Mouse (Mus musculus) MEL (cell line): ENCODE results near the gene Prss41.

Experiments
- CTCF ChIP-seq, 3 experiments: IDR thresholded peaks in 2 of 3; conservative IDR thresholded peaks in 1 of 3; 2 replicates each; pipeline ENCODE4 v1.5.1; 2011 to 2012; ENCODE audit warnings: low read length in 3 of 3, low read depth in 2 of 3, mild to moderate bottlenecking in 2 of 3, improper control_type of control experiment in 1 of 3, inconsistent platforms in 1 of 3, mixed read lengths in 1 of 3, moderate library complexity in 1 of 3; ENCODE audit not compliant: control insufficient read depth in 1 of 3, insufficient read depth in 1 of 3, poor library complexity in 1 of 3, severe bottlenecking in 1 of 3
- RCOR1 ChIP-seq: IDR thresholded peaks from 2 replicates; pipeline ENCODE4 v1.6.1; 2012; ENCODE audit warnings: low read depth, mild to moderate bottlenecking, inconsistent platforms, low read length, improper control_type of control experiment

- no peak for TF ChIP-seq RCOR1
- TF ChIP-seq CTCF (IDR thresholded peaks at IDR 0.05 in 2 of 3, conservative IDR thresholded peaks at IDR 0.05 in 1 of 3; ENCODE audit: control insufficient read depth in 1 of 3, insufficient read depth in 1 of 3, low read depth in 2 of 3, low read length in 3 of 3, poor library complexity in 1 of 3, severe bottlenecking in 1 of 3): no peak
Observed at GRCm38 (mm10) chr17:23788973-23789372, 55.0 kb downstream of the Prss41 start.
